Mouse (Mus musculus) E14TG2a.4 (cell line): ENCODE results near the gene Rab31.

Source experiments
- CTCF ChIP-seq: conservative IDR thresholded peaks from 2 replicates; pipeline ENCODE4 v1.5.1; 2014; ENCODE audit warnings: low read length
- NANOG ChIP-seq: IDR thresholded peaks from 2 replicates; pipeline ENCODE4 v1.6.1; 2014; ENCODE audit warnings: borderline replicate concordance, low read length, mixed read lengths
- POU5F1 ChIP-seq: IDR thresholded peaks from 2 replicates; pipeline ENCODE4 v1.6.1; 2014; ENCODE audit warnings: low read length, borderline replicate concordance

GRCm38 (mm10) chr17:65623130-65623529, 149.4 kb downstream of the Rab31 start:
- no peak for TF ChIP-seq CTCF
- no peak for TF ChIP-seq POU5F1
- no peak for TF ChIP-seq NANOG
